Mouse (Mus musculus) liver, postnatal 0 days (tissue): ENCODE data around the gene Inafm2.

Source experiments
- CTCF ChIP-seq: sonication (generic); IDR thresholded peaks from 2 replicates; pipeline ENCODE4 v1.5.1; 2016; ENCODE audit warnings: antibody characterized with exemption, low read depth
- EP300 ChIP-seq: IDR thresholded peaks from 2 replicates; pipeline ENCODE4 v1.6.1; 2016; ENCODE audit warnings: antibody characterized with exemption, low read depth, mild to moderate bottlenecking

DNA sequence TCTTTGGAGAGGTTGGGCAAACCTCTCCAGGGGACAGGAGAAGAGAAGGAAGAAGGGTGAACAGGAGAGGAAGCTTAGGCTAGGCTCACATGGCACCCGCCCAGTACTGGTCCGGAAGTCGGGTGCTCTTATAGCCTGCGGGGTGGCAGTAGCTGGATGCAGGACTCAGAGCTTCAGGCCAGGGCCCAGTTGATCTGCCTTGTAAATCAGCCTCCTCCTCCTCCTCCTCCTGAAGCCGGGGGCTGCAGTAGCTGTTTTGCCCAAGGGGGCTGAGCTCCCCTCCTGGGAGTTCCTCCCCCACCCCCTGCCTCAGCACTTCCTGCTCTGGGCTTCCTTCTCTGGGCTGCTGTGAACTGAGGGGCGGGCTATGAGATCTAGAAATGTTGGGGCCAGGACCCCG is 17.2 kb upstream of the Inafm2 start, which contains the start of gene Plcb2:
- TF ChIP-seq CTCF, result no peak
- no peak for TF ChIP-seq EP300
